Mouse (Mus musculus) neural tube, embryonic 14.5 days (tissue): ENCODE data around the gene Abraxas2. TPM values are rescaled to one million over a fixed set of nuclear protein-coding genes. Genes with fewer than 3 reads are reported as not detected.

ENCODE experiments used
- ATAC-seq: fragments of 200-750 bp; cut with Nextera tagmentation; 2 replicates; pipeline ENCODE4 v1.8.0; 2017; ENCODE audit warnings: low read depth, mild to moderate bottlenecking, moderate TSS enrichment, moderate library complexity
- H3K27ac ChIP-seq: fragments of 300-500 bp; sonication (generic); 2 replicates; pipeline ENCODE4 v1.5.1; 2014; ENCODE audit warnings: low read depth, mild to moderate bottlenecking, control low read depth, low read length, moderate library complexity, mixed read lengths
- H3K27me3 ChIP-seq: fragments of 300-500 bp; sonication (generic); 2 replicates; pipeline ENCODE4 v1.6.1; 2014; ENCODE audit warnings: low read length; ENCODE audit not compliant: control insufficient read depth, insufficient read depth
- H3K36me3 ChIP-seq: fragments of 300-500 bp; sonication (generic); 2 replicates; pipeline ENCODE4 v1.6.1; 2014; ENCODE audit warnings: low read length, mixed read lengths; ENCODE audit not compliant: control insufficient read depth, insufficient read depth
- H3K4me1 ChIP-seq: fragments of 300-500 bp; sonication (generic); 2 replicates; pipeline ENCODE4 v1.6.1; 2014; ENCODE audit warnings: low read length; ENCODE audit not compliant: control insufficient read depth, insufficient read depth
- H3K4me2 ChIP-seq: fragments of 300-500 bp; sonication (generic); 2 replicates; pipeline ENCODE4 v1.6.1; 2014; ENCODE audit warnings: mild to moderate bottlenecking, low read depth, low read length, control low read depth
- H3K4me3 ChIP-seq: fragments of 300-500 bp; sonication (generic); 2 replicates; pipeline ENCODE4 v1.5.1; 2014; ENCODE audit warnings: low read depth, low read length, control low read depth, mixed read lengths
- H3K9ac ChIP-seq: fragments of 300-500 bp; sonication (generic); replicated peaks from 2 replicates; pipeline ENCODE4 v1.6.1; 2014; ENCODE audit warnings: low read depth, mild to moderate bottlenecking, control low read depth, low read length, mixed read lengths
- H3K9me3 ChIP-seq: fragments of 300-500 bp; sonication (generic); 2 replicates; pipeline ENCODE4 v1.6.1; 2016; ENCODE audit warnings: low read length; ENCODE audit not compliant: control insufficient read depth
- WGBS: fragments of 180-500 bp; shearing (Covaris S2); extraction: QIAGEN DNeasy Blood & Tissue Kit; methylation state at CpG from one replicate; pipeline ENCODE4 v1.1.7; 2014; 5-methylcytosine and 5-hydroxymethylcytosine counted together
- polyA plus RNA-seq: library from polyadenylated mRNA; unstranded; fragments of >200 nt; fragmentation: Nextera tagmentation; extraction: Ambion mirVana; gene quantifications from 2 replicates; pipeline ENCODE4 v1.2.1, GENCODE M21; 2014

Gene Abraxas2
- polyA plus RNA-seq, 1 experiment from 2014 or later = 42.2 TPM

DNA sequence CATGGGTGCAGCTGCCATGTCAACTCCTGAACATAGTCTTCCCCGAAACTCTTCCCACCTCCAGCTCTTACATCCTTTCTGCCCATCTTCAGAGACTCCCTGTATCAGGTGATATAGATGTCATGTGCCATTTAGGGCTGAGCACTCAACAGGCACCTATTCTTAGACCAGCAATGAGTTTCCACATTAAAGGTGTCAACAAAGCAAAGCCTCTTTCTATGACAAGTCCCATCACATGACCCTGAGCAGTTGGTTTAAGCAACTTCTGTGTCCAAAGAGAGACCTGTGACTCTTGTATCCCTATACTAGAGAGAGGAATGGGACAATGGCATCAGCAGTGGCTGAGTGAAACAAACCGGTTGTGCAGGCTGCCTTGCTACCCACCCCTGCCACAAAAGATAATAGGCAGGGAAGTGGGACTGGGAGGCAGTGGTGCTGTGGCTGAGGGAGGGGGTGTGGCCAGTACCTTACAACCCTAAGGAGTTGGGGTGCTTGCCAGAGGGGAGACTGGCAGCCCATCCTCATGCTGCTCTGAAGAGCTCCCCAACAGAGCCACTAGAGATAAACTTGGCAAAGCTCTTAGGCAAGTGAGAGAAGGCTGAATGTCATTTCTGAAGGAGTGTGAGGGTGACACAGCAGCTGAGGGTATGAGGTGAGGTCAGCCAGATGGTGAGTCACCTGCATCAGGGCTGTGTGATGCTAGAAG is 42.0 kb downstream of the Abraxas2 start:
- H3K9ac ChIP-seq = no peak overlapping the region
- H3K27ac ChIP-seq = no peak overlapping the region
- H3K36me3 ChIP-seq = no peaks in the 10 kb centered on the region
- ATAC-seq = no peak
- H3K4me1 ChIP-seq = no peaks in the 10 kb centered on the region
- no peaks in the 10 kb centered on the region for H3K27me3 ChIP-seq
- 49% methylated on average over 2 of the region's 2 CpGs for WGBS
- H3K4me2 ChIP-seq = no peak overlapping the region
- H3K4me3 ChIP-seq = no peak overlapping the region
- H3K9me3 ChIP-seq = no peaks in the 10 kb centered on the region

- Histone ChIP-seq H3K9me3 (no peaks in the 10 kb centered on the region), H3K27me3 (no peaks in the 10 kb centered on the region), H3K27ac (no peak overlapping the region), H3K4me3 (no peak overlapping the region), H3K4me2 (no peak overlapping the region), H3K9ac (no peak overlapping the region), H3K4me1 (no peaks in the 10 kb centered on the region), H3K36me3 (no peaks in the 10 kb centered on the region)
- 89% methylated on average over 3 of the region's 3 CpGs for WGBS
- no peak for ATAC-seq
These were observed 44.8 kb downstream of the Abraxas2 start for GRCm38 (mm10) chr7:132903796-132904195.

GRCm38 (mm10) chr7:132921971-132922370 is 62.9 kb downstream of the Abraxas2 start:
- Histone ChIP-seq H3K9me3 (no peaks in the 10 kb centered on the region), H3K27me3 (no peaks in the 10 kb centered on the region), H3K36me3 (no peaks in the 10 kb centered on the region), H3K9ac (no peak overlapping the region), H3K4me1 (no peaks in the 10 kb centered on the region), H3K4me3 (no peak overlapping the region), H3K27ac (no peak overlapping the region), H3K4me2 (no peak overlapping the region)
- no peak for ATAC-seq
- 66% methylated on average over 3 of the region's 3 CpGs for WGBS

- 73% methylated on average over 2 of the region's 2 CpGs for WGBS
- H3K36me3 ChIP-seq = no peaks in the 10 kb centered on the region
- 0 out of 2 replicates have a peak, but pooled peaks cover 1% of the 10 kb centered on the region for H3K4me1 ChIP-seq
- no peak overlapping the region for H3K9ac ChIP-seq
- H3K4me3 ChIP-seq = no peak overlapping the region
- ATAC-seq = no peak
- no peak overlapping the region for H3K4me2 ChIP-seq
- H3K9me3 ChIP-seq = no peaks in the 10 kb centered on the region
- no peaks in the 10 kb centered on the region for H3K27me3 ChIP-seq
- H3K27ac ChIP-seq = no peak overlapping the region
These were observed 66.2 kb downstream of the Abraxas2 start for GRCm38 (mm10) chr7:132925227-132925626.

DNA sequence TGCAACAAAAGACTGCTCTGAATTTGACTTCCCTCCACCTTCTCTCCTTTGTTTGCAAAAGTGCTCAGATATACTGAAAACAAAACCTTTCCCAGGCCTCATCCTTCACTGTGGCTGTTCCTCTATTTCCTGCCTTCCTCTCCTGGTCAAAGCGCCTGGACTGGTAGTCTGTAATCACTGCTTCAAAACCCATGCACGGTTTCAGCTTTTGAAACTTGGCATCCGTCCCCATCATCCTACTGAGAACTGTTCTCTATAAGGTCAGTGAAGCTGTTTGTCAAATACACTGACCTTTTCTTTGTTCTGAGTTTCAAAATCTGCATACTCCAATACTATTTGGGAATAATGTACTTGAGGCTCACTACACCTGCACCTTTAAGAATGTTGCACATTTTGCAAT is 68.2 kb downstream of the Abraxas2 start:
- no peaks in the 10 kb centered on the region for H3K9me3 ChIP-seq
- no peak overlapping the region for H3K4me3 ChIP-seq
- 58% methylated on average over 3 of the region's 3 CpGs for WGBS
- no peak overlapping the region for H3K4me2 ChIP-seq
- no peaks in the 10 kb centered on the region for H3K27me3 ChIP-seq
- H3K27ac ChIP-seq = no peak overlapping the region
- H3K4me1 ChIP-seq = peaks cover 4% of the 10 kb centered on the region; the same call in 1 of the 2 replicates
- H3K9ac ChIP-seq = no peak overlapping the region
- no peak for ATAC-seq
- no peaks in the 10 kb centered on the region for H3K36me3 ChIP-seq

- H3K4me2 ChIP-seq = peak overlapping the region; percentile 67
- H3K9ac ChIP-seq = peak overlapping the region; percentile 93
- no peaks in the 10 kb centered on the region for H3K9me3 ChIP-seq
- no peaks in the 10 kb centered on the region for H3K36me3 ChIP-seq
- H3K4me1 ChIP-seq = peaks cover 12% of the 10 kb centered on the region
- ATAC-seq = no peak
- WGBS = 91% methylated on average over 5 of the region's 5 CpGs
- H3K27ac ChIP-seq = no peak overlapping the region
- no peaks in the 10 kb centered on the region for H3K27me3 ChIP-seq
- H3K4me3 ChIP-seq = peak overlapping the region; percentile 93
These were observed 71.0 kb downstream of the Abraxas2 start for GRCm38 (mm10) chr7:132930055-132930454.

- under 1% methylated on average over 60 of the region's 93 CpGs for WGBS
- Histone ChIP-seq H3K9me3 (no peaks in the 10 kb centered on the region), H3K4me3 (peak within 1 kb of the TSS; percentile 93), H3K27ac (peak within 1 kb of the TSS; percentile 99), H3K4me1 (peaks cover 12% of the 10 kb centered on the region), H3K36me3 (no peaks in the 10 kb centered on the region), H3K27me3 (no peaks in the 10 kb centered on the region), H3K9ac (peak within 1 kb of the TSS; percentile 93), H3K4me2 (peak within 1 kb of the TSS; percentile 86)
- peak; percentile 100 for ATAC-seq
These were observed 72.0 kb downstream of the Abraxas2 start, which contains the start of gene Zranb1 for GRCm38 (mm10) chr7:132930850-132931559. TSS of gene Zranb1 (plus strand) at chr7:132931142.

DNA sequence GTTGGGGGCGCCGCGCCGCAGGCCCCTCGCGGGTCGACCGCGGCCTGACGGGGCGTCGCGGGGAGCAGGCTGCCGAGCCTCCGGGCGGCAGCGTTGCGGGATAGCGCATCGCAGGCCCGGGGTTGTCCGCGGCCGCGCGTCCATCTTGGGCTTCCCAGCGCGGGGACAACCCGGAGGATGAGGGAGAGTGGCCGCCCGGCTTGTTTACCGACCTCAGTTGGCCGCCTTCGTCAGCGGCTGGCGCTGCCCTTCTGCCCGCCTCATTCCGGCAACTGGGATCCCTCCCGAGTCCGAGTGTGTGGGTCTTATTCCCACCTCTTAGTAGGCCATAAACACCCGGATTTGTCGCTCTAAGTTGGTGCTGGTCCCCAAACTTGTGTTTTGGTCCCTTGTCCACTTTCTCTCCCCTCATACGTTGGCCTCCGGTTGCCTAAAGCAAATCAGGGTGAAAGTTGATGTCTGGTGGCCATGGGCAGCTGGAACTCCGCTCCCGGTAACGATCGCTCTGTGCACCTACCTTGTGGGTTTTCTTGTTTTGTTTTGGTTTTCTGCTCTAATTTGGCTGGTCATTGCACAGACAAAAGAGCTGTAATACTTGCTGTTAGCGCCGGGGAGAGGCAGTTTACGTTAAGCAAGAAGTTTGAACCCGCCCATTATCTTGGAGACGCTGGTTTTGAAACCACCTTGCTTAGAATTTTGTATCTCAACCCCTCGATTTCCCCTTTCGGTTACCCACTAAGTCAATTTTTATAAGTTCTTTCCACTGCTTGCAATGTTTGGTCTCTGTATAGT is 72.7 kb downstream of the Abraxas2 start:
- under 1% methylated on average over 44 of the region's 55 CpGs for WGBS
- H3K4me3 ChIP-seq = peak overlapping the region; percentile 93
- no peaks in the 10 kb centered on the region for H3K9me3 ChIP-seq
- peak; percentile 67 for ATAC-seq
- H3K36me3 ChIP-seq = no peaks in the 10 kb centered on the region
- H3K9ac ChIP-seq = peak overlapping the region; percentile 93
- peak overlapping the region; percentile 86 for H3K4me2 ChIP-seq
- peaks cover 12% of the 10 kb centered on the region for H3K4me1 ChIP-seq
- no peaks in the 10 kb centered on the region for H3K27me3 ChIP-seq
- H3K27ac ChIP-seq = peak overlapping the region; percentile 99
